Mouse (Mus musculus): ENCODE data around the gene Rxylt1. TPM values are rescaled to one million over a fixed set of nuclear protein-coding genes. Genes with fewer than 3 reads are reported as not detected.

Rxylt1 gene
- polyA plus RNA-seq, 1 experiment from 2014 or later, result 52.5 TPM

Other genes with a start within 250 kb of the Rxylt1 start
- gene Srgap1, start 50.1 kb downstream of the Rxylt1 start, polyA plus RNA-seq (2014; fragmentation: Nextera tagmentation; extraction: Ambion mirVana), result 8.4 and 9.3 TPM in 2 replicates

Data from heart, embryonic 14.5 days (tissue).